Mouse (Mus musculus): ENCODE results near the gene Rapgef2.
A peak's percentile ranks its signal among the peaks of the same experiment; 100 is the strongest.
"Not testable (repeated sequence)": the region's sequence is repeated elsewhere in the genome, so short reads cannot be mapped to it uniquely, and the experiment has no call there.

Rapgef2 gene

DNA sequence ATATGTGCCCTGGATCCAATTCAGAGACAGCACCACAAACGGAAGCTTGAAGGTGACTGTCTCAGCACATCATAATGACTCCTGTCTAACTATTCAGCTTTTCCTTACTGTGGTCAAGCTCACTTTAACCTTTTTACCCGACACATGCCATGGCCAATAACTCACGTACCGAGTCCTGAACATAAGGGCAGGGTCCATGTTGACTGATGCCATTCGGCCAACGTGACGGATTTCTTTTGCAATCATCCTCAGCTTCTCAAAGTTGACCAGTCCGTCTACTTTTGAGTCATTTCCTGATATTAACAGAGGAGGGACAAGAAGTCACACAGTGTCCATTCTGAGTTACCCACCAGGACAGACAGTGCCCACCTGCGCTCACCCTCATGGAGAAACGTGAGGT, 203.3 kb downstream of the Rapgef2 start:
- no peak for DNase-seq

DNA sequence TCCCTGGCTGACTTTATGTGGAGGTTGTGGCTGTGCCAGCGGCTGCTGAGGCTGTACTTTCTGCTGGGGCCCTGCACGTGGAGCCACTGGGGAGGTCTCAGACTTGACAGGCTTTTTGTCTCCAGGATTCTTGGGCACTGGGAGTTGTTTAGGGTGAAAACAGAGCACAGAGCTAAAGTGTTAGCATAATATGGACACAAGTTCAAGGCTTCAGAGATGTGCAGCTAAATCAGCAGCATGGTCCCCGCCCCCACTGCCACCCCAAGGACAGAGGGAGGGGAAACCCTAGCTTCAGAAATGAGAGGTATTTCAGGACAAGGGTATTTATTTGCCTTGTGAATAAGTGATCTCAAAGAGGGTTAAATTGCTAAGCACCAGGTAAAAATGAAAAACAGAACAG, 207.2 kb downstream of the Rapgef2 start:
- DNase-seq, result no peak

DNA sequence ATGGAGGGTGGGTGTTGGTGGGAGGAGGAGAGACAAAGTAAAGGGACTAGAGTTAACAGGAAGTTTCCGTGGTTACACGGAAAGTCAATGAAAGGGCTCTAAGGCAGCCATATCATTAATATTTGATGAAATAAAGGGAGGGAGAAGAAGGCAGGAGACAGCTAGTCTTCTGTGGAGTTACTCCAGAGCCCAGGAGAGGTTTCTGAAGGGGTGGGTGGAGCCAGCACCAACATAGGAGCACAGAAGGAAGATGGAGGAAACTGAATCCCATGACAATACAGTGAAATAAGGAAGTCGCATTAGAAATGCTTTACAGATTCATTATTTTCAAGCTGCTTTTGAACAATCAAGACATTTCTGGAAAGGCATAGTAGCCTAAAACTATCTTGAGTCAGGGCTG, 211.3 kb downstream of the Rapgef2 start:
- DNase-seq, result no peak

DNA sequence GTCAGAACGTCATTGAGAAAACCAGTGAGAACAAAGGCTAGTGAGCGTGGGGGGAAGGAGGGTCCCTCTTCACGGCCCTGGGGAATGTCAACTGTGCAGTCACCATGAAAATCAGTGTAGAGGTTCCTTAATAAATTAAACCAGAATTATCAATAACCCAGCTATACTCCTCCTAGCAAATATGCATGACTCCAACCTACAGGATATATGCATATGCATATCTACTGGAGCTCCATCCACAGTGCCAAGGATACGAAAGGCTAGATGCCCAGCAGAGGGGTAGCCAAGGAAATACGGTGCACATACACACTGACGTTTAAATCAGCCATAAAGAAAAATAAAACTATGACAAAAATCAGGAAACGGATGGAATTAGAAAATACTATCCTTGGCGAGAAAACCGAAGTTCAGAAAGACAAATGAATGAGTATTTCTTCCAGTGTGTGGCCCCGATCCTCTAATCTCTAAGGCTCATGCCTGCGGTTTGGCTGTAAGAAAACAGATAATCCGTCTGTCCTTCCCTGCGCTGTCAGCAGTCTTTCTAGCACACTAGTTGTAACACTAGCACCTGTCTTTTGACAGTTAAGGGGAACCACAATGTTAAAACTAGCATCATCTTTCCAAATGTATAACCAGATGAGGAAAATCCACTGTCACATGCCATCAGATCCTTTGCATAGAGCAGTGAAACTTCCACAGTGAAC, 212.6 kb downstream of the Rapgef2 start:
- DNase-seq, result no peak

DNA sequence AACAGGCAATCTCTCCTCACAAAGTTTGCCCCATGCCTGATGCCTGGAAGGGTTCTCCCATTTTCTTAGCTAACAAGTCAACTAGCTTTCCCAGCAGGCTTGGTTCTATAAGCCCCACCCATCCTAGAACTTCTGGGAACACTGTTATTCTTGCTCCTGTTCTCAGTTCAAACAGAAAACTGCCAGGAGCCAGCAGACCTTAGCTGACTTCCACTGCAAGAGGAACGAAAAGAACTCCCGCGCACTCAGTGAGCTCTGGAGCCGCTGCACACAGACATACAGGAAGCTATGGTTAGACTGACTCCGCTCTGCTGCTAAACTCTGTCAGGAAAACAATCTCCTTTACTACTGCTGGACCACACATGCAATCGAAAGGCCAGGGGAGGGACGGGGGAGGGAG, 214.8 kb downstream of the Rapgef2 start:
- DNase-seq, result no peak

DNA sequence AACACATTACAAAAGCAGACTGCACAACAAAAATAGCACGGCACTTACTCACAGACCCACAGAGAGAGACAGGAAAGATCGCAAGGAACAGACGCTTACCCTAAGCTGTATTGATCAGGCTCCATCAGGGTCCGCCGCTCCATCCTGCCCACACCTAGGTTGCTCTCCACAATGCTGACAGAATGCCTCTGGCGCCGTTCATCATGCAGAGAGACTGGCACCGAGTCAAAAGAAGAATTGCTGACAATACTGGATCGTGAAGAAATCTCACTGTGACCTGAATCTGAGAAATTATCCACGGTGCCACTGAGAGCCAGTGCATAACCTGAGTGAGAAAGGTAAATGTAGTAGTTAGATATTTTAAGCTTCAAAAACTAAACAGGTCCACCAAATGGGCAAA, 216.4 kb downstream of the Rapgef2 start:
- DNase-seq, result peak; percentile 46

DNA sequence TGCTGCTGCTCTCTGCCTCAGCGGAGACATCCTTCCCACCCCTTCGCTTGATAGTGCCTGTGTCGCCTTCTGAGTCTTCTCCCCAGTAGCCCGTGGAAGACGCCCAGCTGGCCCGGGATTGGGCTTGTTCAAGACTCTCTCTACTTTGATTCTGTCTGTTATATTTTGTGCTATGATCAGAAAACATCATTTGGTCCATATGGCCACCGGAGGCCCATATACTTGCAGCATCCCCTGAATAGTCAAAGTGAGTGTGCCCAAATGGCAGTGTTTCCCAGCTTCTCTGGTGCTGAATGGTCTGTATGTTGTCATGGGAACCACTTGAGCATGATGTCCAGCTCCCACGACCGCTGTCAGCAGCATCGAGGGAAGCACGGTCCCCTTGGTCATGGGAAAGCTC, 217.3 kb downstream of the Rapgef2 start:
- DNase-seq, result no peak

DNA sequence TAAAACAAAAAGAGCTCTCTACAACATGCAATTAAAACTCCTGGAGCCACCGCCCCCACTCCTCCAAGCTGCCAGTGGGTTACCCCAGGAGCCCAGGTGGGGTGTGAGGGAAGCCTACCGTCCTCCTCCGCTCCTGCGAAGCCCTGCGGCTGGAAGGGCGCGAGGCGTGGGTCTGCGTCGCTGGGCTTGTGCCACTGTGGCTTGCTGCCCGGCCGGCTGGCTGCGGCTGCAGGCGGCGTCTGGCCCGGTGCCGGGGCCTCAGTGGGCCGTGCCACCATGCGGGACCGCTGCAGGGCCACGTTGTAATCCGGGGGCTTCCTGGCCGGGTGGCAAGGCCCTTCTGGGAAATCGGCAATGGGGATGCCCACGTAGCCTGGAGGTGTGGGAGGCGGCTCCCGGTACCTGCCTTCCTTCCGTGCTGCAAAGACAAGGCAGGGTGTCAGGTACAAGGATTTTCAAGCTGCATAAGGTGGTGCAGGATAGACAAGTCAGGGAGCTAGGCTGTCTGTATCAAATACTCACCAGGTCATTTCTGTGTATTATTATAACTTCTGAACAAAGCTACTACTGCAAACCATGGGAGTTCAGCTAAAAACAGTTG, 219.8 kb downstream of the Rapgef2 start:
- DNase-seq, result peak; percentile 26

DNA sequence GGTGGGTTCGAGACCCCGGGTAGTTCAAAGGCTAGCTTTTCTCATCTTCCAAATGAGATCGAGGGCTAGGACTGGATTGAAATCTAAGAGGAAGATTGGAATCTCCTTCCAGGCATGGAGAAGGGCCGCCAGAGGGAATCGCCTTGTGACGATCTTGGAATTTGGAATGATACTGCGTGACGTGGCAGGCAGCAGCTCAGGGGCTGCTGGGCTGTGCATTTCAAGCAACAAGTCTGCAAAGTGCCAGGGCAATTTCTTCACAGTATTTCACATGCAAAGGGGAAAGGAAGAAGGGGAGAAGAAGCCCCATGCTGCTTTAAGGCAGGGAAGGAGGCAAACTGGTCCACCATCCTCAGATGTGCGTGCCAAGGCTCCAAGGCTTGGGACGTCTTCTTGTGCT, 222.2 kb downstream of the Rapgef2 start:
- DNase-seq, result no peak

DNA sequence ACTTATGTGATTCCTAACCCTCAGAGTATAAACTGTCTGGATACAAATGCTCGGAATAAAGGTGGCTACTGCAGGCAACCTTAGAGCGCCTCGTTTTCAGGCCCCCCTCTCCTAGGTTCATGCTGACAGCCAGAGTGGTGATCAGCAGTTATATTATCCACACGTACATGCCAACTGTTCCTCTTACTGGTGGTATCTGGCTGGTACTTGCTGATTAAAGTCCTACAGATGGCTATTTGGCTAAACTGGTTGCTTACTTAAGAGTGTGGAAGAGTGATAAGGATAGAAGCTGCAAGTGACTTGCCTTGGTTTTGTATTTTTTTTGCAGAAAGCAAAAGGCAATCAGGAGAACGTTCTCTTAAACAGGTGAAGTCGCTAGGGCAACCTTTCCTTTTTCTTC, 224.9 kb downstream of the Rapgef2 start:
- no peak for DNase-seq

DNA sequence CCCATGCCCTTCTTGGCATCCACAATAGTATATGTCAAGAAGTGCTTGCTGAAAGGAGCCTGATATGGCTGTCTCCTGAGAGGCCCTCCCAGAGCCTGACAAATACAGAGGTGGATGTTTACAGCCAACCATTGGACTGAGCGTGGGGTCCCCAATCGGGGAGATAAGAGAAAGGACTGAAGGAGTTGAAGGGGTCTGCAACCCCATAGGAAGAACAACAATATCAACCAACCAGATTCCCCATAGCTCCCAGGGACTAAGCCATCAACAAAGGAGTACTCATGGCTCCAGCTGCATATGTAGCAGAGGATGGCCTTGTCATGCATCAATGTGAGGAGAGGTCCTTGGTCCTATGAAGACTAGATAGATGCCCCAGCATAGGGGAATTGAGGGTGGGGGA, 227.8 kb downstream of the Rapgef2 start:
- not testable (repeated sequence) for DNase-seq

DNA sequence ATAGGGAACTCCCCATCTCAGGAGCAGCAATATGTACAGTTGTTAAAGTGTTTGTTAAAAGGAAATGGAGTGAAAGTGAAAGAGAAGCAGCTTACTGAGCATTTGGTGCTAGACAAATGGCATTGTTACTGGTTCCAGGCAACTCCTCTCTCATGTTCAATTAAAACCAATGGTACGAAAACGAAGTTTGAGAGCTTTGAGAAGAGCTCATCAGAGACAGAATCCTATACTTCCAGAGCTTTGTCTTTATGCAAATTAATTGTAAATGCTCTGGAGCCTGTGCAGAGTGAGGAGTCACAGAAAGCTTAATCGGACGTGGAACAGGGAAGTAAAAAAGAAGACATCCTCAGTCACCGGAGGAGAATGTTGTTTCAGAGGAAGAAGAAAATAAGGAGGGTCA, 241.1 kb downstream of the Rapgef2 start:
- no peak for DNase-seq

DNA sequence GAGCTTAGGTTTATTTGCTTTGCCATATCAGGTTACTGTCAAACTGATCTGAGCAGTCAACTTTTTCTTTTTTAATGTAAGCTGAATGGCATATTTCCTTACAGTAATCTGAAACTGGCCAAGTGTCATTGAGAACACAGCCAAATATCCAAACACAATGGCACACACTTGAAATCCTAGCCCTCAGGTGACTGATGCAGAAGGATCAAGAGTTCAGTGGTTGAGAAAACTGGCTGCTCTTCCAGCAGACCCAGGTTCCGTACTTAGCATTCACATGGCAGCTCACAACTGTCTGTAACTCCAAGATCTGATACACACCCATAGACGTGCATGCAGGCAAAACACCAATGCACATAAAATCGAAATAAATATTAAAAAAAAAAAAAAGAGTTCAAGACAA, 243.3 kb downstream of the Rapgef2 start:
- DNase-seq, result no peak

DNA sequence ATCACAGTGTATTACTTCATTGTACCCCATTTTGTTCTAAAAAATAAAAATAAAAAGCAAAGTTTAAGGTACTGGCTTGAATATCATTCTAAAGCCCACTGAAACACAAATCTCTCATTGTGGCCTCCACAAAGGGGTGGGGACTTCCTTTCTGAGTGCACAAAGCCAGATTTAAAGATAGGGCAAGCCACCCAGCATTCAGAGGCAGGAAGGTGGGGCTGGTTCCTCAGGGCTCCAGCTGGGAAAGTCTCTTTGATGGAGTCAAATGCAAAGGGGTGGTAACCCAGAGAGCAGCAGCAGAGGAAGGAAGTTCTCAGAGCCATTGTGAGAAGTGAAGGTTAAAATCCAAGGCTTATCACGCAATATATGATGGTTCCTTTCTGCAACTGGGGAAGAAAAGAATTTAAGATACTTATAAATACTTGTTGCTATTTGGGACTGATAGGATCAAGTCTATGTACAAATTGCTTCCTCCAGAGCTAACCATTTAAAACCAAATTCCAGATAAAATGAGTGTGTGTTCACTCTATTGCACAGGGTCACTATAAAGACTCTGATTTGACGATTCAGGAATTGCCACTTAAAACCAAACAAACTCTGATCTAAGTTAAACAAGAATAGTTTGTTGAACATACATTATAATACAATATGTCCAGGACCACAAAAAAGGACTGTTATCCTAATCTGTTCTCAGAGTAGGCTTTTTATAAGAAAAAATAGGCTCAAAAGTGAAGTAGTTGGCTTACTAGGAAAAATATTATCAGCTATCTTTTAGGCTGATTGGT, 246.5 kb downstream of the Rapgef2 start:
- DNase-seq, result no peak

DNA sequence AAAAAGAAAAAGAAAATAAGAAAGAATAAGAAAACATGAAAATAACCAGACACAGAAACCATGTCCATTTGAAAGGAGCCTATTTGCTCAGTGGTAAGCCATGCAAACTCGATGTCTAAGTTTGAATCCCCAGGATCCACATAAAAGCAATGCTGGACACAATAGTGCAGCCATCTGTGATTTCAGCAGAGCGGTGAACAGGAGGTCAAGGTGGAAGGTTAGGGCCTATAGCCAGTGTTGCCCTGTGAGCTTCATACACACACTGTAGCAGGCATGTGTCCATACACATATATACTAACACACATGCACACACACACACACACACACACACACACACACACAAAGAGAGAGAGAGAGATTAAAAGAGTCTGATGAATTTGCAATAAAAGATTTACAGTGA, 247.3 kb downstream of the Rapgef2 start:
- DNase-seq, result no peak

DNA sequence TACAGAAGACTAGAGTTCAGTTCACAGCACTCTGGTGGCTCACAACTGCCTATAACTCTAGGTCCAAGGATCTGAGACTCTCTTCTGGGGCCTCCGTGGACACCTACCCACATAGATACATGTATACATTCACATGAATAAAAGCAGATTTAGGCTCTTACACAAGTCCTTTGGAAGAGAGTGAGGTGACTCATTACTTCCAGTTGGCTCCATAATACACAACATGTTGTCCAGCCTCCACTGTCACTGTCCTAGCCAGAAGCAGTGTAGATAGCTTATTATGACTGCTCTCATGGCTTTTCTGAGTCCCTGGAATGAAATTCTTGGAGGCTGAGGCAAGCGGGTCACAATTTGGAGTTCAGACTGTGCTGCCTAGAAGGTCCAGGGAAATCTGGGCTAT, 251.9 kb downstream of the Rapgef2 start:
- no peak for DNase-seq

DNA sequence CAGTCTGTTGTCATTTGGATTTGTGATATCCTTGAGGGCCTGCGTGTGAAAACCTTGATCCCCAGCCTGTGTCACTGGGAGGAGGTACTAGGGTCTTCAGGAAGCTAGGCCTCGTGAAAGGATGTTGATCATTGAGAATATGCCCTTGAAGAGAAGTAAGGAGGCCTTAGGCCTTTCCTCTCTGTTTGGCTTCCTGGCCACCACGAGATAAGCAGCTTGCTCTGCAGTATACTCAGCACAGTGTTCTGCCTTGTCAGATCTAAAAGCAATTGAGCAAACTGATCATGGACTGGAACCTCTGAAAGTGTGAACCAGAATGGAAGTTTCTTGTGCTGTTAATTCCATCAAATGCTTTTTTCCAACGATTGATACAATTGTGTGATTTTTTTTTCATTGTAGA, 255.5 kb downstream of the Rapgef2 start:
- no peak for DNase-seq

DNA sequence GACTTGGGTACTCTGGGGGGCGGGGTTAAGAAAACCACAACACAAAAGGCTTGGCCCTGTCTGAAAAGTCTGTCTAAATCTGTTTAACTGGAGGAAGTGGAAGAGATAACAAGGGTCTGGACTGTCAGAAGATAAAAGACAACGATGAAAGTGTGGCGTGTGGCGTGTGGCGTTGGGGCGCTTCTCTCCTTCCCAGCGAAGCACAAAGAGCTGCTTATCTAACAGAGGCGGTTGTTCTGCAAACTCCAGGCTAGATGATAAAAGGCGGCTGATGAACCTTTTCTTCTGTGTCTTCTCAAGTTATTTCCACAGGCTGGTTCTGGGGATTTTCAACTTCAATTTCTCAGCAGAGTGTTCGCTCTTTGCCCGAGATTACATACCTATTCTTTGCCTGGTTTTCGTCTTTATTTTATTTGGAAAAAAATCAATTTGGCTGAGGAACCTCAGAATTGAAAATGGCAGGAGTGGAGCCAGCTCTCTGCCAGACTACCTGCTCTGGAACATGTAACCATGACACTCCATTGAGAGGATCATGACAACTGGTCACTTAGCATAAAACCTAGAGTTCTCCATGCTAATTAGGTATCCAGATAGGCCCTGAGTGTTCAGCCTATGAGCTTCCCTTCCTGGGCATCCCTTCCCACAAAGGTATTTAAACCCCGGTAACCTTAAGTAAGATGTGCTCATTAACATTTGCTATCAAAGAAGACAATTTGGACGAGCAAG, 258.0 kb downstream of the Rapgef2 start:
- no peak for DNase-seq

DNA sequence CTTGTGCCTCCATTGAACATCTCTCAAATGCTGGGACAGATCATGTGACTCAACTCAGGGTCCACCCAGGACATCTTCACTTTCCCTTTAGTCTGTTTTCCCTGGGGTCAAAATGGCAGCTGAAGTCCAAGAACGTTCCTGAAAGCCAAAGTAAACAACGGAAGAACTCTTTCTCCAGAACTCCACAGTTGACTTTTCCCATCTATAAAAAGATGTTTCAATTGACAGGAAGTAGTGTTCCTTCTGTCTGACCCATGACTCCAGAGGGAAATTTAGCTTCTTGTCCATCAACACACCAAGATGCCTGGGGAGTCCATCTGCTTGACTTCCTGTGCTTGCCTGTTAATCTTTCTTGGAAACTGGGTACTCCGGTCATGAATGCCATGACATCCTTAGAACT, 260.3 kb downstream of the Rapgef2 start:
- DNase-seq, result no peak

DNA sequence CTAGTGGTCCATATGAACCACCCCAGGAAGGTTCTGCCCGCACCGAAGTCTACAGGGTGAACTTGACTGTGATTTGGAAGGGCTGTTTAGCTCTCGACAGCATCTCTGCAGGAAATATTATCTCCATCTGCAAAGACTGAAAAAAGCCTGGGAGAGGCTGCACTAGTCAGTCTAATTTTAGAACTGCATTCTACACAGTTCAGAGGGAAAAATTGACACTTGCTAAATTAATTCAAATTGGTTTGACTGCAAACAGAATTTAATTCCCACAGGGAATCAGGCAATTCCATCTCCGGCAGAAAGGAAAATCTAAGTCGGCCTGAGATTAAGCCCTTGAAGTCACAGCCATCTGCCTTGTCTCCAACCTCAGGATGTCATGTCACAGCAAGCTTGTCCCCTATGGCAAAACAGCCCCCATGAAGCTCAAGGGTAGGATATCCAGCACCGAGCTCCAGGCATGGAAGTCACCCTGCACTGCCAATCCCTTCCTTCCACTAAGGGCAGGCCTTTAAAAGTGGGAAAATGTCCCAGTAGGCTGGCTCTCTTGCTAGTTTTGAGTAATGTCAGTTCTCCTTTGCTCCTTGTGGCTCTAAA, 262.5 kb downstream of the Rapgef2 start:
- DNase-seq, result no peak

DNA sequence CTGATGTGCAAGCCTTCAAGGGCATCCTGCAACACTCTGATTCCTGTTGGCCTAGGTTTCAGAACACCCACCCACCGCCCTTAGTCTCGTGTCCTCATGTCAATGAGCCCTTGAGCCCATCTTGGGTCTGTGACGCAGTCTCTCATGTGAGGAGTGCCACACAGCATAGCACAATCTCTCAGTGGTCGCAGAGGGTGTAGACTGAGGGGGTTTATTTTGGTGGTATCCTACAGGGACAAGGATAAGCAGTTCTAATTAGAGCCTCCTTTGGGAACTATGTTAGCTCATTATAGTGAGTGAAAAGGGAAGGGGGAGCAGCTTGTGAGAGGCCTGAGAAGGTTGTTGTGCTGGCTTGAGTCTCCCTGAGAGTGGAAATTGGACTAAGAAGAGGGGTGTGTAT, 263.6 kb downstream of the Rapgef2 start:
- no peak for DNase-seq

DNA sequence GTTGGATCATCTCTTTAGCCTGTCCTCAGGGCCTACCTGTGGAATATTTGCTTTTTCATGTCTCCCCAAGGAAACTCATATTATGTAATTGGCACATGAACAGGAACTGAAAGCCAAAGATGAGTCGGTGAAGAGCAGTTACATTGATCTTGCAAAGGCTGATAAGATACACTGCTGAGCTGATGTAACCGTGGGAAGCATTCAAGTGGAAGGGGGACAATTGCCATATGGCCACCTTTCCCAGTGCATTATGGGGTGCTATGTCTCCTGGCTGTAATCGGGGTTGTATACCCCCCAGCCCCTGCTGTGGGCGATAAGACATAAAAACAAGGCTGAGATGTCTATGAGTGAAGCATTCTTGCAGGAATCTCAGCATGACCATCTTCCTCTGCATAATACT, 268.9 kb downstream of the Rapgef2 start:
- no peak for DNase-seq

DNA sequence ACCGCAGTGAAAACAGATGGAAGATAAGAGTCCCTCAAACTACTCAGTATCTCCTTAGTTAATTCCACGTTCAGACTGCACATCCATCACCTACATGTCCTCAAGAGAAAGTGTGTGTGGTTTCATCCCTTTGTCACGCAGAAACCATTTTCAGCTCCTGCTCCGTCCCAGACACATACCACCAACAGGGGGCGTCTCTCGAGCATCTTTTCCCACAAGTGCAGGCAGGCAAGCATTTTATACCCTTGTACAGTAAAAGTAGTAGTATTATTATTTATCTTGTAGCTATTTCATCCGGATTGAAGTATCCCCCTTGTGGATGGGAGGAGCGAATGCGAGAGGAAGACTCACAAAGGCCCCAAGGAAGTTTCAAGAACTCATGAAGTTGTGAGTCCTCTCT, 269.5 kb downstream of the Rapgef2 start:
- no peak for DNase-seq

Data from cerebellum, adult 11 months (tissue).